Mouse (Mus musculus) lung, embryonic 14.5 days (tissue): ENCODE measurements at regions not wholly inside any gene's neighbourhood (a gene's known extent, or its start where the extent isn't known, plus 50 kb on each side); places are given as distances from the start of the nearest gene placed in this dataset.

Experiments used
- ATAC-seq: fragments of 200-750 bp; cut with Nextera tagmentation; 2 replicates; pipeline ENCODE4 v1.8.0; 2017; ENCODE audit warnings: mild to moderate bottlenecking, moderate TSS enrichment, moderate library complexity; ENCODE audit not compliant: insufficient read depth
- DNase-seq: peaks from one replicate; pipeline ENCODE4 v3.0.0-alpha.2; 2015
- H3K27ac ChIP-seq: fragments of 300-500 bp; sonication (generic); 2 replicates; pipeline ENCODE4 v1.5.1; 2014; ENCODE audit warnings: low read depth, mild to moderate bottlenecking, moderate library complexity
- H3K27me3 ChIP-seq: fragments of 300-500 bp; sonication (generic); 2 replicates; pipeline ENCODE4 v1.6.1; 2014; ENCODE audit warnings: low read length, control low read depth; ENCODE audit not compliant: insufficient read depth
- H3K36me3 ChIP-seq: fragments of 300-500 bp; sonication (generic); 2 replicates; pipeline ENCODE4 v1.6.1; 2014; ENCODE audit warnings: control low read depth; ENCODE audit not compliant: insufficient read depth
- H3K4me1 ChIP-seq: fragments of 300-500 bp; sonication (generic); 2 replicates; pipeline ENCODE4 v1.6.1; 2014; ENCODE audit warnings: antibody characterized with exemption, control low read depth; ENCODE audit not compliant: insufficient read depth
- H3K4me2 ChIP-seq: fragments of 300-500 bp; sonication (generic); 2 replicates; pipeline ENCODE4 v1.6.1; 2014; ENCODE audit warnings: mild to moderate bottlenecking
- H3K4me3 ChIP-seq: fragments of 300-500 bp; sonication (generic); 2 replicates; pipeline ENCODE4 v1.5.1; 2014; ENCODE audit warnings: low read depth, low read length
- H3K9ac ChIP-seq: fragments of 300-500 bp; sonication (generic); 2 replicates; pipeline ENCODE4 v1.6.1; 2014
- H3K9me3 ChIP-seq: fragments of 300-500 bp; sonication (generic); 2 replicates; pipeline ENCODE4 v1.6.1; 2016; ENCODE audit warnings: low read depth, low read length, control low read depth
- CTCF ChIP-seq: IDR thresholded peaks from 2 replicates; pipeline ENCODE4 v1.5.1; 2016; ENCODE audit warnings: antibody characterized with exemption, low read depth
- WGBS: fragments of 180-500 bp; shearing (Covaris S2); extraction: QIAGEN DNeasy Blood & Tissue Kit; methylation state at CpG from one replicate; pipeline ENCODE4 v1.1.7; 2014; 5-methylcytosine and 5-hydroxymethylcytosine counted together

DNA sequence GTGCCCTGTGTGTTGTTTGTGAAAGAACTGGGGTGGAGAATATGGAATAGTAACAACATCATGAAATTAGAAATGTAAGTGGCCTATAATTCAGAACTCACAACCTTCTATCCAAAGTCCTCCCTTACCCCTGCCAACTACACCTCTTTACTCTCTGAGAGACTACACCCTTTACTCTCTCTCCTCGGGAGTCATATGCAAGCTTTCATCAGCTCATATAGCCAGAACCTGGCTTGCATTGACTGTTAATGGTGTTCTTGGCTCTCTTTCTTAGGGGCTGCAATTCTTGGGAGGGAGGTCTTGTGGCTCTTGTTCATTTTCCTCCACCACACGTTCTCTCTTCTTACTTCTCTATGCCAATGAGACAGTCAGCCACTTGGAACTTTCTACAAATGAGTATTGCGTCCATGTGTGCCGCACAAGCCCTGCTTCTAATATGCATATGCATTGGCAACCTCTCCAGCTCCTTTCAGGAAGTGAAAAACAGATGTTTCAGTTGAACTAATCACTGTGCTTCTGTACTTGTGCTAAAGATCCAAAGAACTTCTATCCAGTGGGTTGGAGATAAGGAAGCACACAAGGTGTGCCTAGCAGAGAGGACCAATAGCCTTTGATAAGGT is 265.3 kb downstream of the Trib2 start:
- Histone ChIP-seq H3K4me3 (no peak overlapping the region), H3K9me3 (no peaks in the 10 kb centered on the region), H3K4me1 (no peaks in the 10 kb centered on the region), H3K4me2 (no peak overlapping the region), H3K36me3 (no peaks in the 10 kb centered on the region), H3K27ac (no peak overlapping the region), H3K27me3 (no peaks in the 10 kb centered on the region), H3K9ac (no peak overlapping the region)
- 67% methylated on average over 4 of the region's 4 CpGs for WGBS
- ATAC-seq, result no peak
- no peak for TF ChIP-seq CTCF
- no peak for DNase-seq

DNA sequence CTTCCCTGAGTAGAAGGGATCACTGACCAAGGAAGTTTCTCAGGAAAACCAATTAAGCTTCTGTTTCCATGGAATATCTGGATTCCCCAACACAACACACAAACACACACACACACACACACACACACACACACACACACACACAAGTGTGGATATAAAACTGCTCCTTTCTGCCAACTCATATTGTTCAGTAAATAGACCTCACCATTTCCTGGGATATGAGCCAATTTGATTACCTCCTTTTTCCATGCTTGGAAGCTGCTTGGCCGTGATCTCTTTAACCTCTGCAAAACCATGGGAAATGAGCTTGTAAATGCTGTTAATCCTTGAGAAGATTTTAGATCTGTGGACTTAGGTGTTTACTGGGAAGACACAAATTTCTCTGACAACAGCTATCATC is 272.4 kb downstream of the Trib2 start:
- H3K9ac ChIP-seq, result no peak overlapping the region
- H3K27ac ChIP-seq, result no peak overlapping the region
- 68% methylated on average over 1 of the region's 1 CpGs for WGBS
- H3K36me3 ChIP-seq, result no peaks in the 10 kb centered on the region
- H3K4me2 ChIP-seq, result no peak overlapping the region
- H3K4me3 ChIP-seq, result no peak overlapping the region
- H3K9me3 ChIP-seq, result no peaks in the 10 kb centered on the region
- H3K4me1 ChIP-seq, result no peaks in the 10 kb centered on the region
- TF ChIP-seq CTCF, result no peak
- no peak for ATAC-seq
- DNase-seq, result peak; percentile 13
- no peaks in the 10 kb centered on the region for H3K27me3 ChIP-seq

DNA sequence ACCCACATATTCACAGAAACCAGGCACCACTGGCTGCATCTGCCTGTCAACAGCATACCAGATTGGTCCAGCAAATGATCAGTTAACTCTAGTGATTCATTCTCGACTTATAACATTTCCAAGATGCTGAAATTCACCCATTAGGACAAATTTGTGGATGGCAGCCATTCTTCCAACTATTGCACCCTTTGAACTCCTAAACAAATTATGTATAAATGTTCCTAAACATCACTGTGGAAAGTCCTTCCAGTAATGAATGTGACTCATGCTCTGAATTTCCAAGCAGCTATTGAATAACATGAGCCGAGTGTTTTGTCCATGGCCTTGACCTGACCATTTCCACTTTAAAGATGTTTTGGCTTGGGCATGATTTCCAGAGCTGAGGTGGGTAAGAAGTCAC is 274.2 kb downstream of the Trib2 start:
- no peak overlapping the region for H3K9ac ChIP-seq
- no peak overlapping the region for H3K27ac ChIP-seq
- H3K4me3 ChIP-seq, result no peak overlapping the region
- no peaks in the 10 kb centered on the region for H3K9me3 ChIP-seq
- no peaks in the 10 kb centered on the region for H3K36me3 ChIP-seq
- H3K4me1 ChIP-seq, result no peaks in the 10 kb centered on the region
- no peak for ATAC-seq
- WGBS, result 62% methylated on average over 2 of the region's 2 CpGs
- no peak for TF ChIP-seq CTCF
- H3K27me3 ChIP-seq, result no peaks in the 10 kb centered on the region
- no peak overlapping the region for H3K4me2 ChIP-seq
- DNase-seq, result no peak

DNA sequence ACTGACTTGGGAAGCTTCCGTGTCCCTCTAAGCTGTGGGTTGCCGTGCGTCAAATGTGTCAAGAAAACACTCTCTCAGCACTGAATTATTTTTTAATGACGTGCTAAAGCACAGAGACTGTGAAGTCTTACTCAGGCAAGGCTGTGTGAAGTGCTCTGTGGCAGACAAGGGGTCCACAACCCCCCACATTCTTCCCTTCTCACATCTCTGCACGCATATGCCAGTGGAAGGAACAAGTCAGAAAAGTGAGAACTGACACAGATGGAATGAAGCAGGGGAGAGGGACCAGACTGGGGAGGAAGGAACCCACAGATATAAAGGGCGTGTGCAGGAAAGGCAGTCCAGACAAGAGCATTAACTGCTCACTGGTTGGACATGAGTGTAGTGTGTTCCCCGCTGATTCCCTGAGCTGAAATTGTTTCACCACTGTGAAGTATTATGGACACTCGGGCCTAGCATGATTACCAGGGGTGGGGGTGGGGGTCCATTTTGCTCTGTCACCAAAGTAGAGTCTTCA is 279.8 kb downstream of the Trib2 start:
- no peak for TF ChIP-seq CTCF
- H3K36me3 ChIP-seq, result no peaks in the 10 kb centered on the region
- H3K4me2 ChIP-seq, result no peak overlapping the region
- H3K27me3 ChIP-seq, result no peaks in the 10 kb centered on the region
- WGBS, result 38% methylated on average over 8 of the region's 8 CpGs
- H3K4me1 ChIP-seq, result no peaks in the 10 kb centered on the region
- no peak overlapping the region for H3K27ac ChIP-seq
- no peak overlapping the region for H3K4me3 ChIP-seq
- no peak overlapping the region for H3K9ac ChIP-seq
- H3K9me3 ChIP-seq, result no peaks in the 10 kb centered on the region
- ATAC-seq (no peak), DNase-seq (no peak)

DNA sequence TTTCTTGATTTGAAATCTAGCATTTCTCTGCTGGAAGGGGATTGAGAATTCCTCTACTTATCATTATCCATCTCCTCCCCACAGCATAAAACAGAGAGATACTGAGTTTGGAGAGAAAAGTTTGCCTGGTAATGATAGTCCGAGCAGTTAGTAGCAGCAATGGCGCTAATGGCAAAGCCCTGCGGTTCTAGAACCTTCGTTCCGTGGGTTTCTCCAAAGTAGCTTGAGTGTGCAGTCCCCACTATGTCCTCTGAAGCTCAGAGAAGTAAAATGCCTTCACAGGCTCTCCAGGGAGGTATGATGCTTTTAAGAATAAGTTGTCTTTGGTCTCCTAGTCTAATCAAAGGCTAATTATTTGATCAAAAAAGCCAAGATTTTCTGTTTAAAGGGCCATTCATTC is 280.5 kb downstream of the Trib2 start:
- no peak for TF ChIP-seq CTCF
- DNase-seq (no peak), ATAC-seq (no peak)
- H3K27me3 ChIP-seq, result no peaks in the 10 kb centered on the region
- WGBS, result 82% methylated on average over 5 of the region's 5 CpGs
- no peaks in the 10 kb centered on the region for H3K36me3 ChIP-seq
- H3K27ac ChIP-seq, result no peak overlapping the region
- H3K4me1 ChIP-seq, result no peaks in the 10 kb centered on the region
- H3K4me2 ChIP-seq, result no peak overlapping the region
- no peak overlapping the region for H3K9ac ChIP-seq
- no peak overlapping the region for H3K4me3 ChIP-seq
- no peaks in the 10 kb centered on the region for H3K9me3 ChIP-seq

DNA sequence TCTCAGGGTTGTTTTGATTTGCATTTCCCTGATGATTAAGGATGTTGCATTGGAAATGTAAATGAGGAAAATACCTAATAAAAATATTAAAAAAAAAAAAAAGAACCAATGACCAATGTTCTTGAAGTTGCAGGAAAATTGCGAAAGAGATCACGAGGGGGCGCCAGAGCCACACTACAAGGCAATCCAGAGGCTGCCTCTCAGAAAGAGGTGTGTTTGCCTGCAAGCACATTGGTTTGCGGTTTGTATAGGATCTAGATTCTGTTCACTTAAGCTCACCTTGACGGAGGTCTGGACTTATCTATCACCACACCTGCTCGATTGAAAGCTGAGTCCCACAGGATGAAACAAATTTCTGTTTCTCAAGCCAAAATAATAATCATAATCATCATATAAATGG is 280.9 kb downstream of the Trib2 start:
- no peaks in the 10 kb centered on the region for H3K27me3 ChIP-seq

DNA sequence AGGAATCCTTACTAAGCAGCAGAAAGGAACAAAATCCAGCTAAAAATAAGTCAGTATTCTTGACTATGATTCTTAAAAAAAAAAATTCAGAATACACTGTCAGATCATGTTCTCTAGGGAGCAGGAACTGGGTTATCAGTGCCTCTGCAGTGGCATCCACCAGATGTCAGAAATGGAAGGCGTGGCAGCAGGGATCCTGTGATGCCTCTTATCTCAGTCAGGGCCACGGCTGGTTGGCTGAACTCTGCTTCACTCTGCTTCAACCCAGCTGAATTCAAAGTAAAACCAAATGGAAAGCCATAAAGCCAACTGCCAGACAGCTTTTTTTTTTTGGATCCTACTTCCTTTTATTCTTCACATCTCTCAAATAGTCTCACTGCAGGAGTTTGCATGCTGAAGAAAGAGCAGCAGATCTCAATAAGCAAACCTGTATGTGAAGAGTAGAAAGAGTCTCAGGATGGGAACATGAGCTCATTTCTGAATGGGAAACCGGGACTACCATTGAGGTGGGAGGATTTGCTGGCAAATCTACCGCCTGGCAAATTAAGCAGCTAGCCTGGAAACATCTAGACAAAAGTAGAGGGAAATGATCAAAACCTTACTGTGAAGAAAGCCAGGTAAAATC is 295.8 kb downstream of the Trib2 start:
- Histone ChIP-seq H3K4me2 (no peak overlapping the region), H3K9me3 (no peaks in the 10 kb centered on the region), H3K4me1 (no peaks in the 10 kb centered on the region), H3K27ac (no peak overlapping the region), H3K4me3 (no peak overlapping the region), H3K27me3 (no peaks in the 10 kb centered on the region), H3K36me3 (no peaks in the 10 kb centered on the region), H3K9ac (no peak overlapping the region)
- DNase-seq, result no peak
- ATAC-seq, result no peak
- no peak for TF ChIP-seq CTCF
- WGBS, result 34% methylated on average over 4 of the region's 4 CpGs

More for the DNA sequence above, 280.9 kb downstream of the Trib2 start:
- Histone ChIP-seq H3K9ac (no peak overlapping the region), H3K4me2 (no peak overlapping the region), H3K4me1 (no peaks in the 10 kb centered on the region), H3K27ac (no peak overlapping the region), H3K9me3 (no peaks in the 10 kb centered on the region), H3K4me3 (no peak overlapping the region), H3K36me3 (no peaks in the 10 kb centered on the region)
- WGBS, result 3% methylated on average over 6 of the region's 6 CpGs
- peak; percentile 94 for DNase-seq
- no peak for ATAC-seq
- TF ChIP-seq CTCF, result peak; percentile 85
